Comparison of ENCODE assay signal across 8 mouse cellular contexts in genomic region chr17:37045611-37046311, GRCm38 (mm10). TPM values are rescaled to one million over a fixed set of nuclear protein-coding genes. Genes with fewer than 3 reads are reported as not detected.
A peak's percentile ranks its signal among the peaks of the same experiment; 100 is the strongest.
DNase-seq lines count a peak whose midpoint lies in the region; ATAC-seq and TF ChIP-seq lines count a peak whose summit lies in the region.

Gabbr1 (plus strand) TSS chr17:37045966.

- TF ChIP-seq EP300 in heart, adult 2 months (IDR thresholded peaks at IDR 0.05; ENCODE audit: insufficient read depth, low read depth, low read length) = no peak

- intact Hi-C loops in heart, adult 2 months (cut with DNase I) = loop anchor here (2.0 to 5.0 kb wide), 4 partner anchors 49 to 208 kb away; partner anchors contain the start of genes Trim26, Trim40, Znrd1 and Znrd1as

- peak; percentile 42; the same call in 1 of the 2 replicates for TF ChIP-seq POLR2A in heart, adult 2 months (IDR thresholded peaks at IDR 0.05; ENCODE audit: insufficient read depth, low read depth, low read length)
- TF ChIP-seq POLR2A in kidney, adult 2 months (IDR thresholded peaks at IDR 0.05; ENCODE audit: low read depth, low read length) = no peak
- peak; percentile 56; the same call in 1 of the 2 replicates for TF ChIP-seq POLR2A in limb, embryonic 14.5 days (IDR thresholded peaks at IDR 0.05; ENCODE audit: borderline replicate concordance, extremely low read depth, insufficient read depth, insufficient read length)
- no peak for TF ChIP-seq POLR2A in spleen, adult 2 months (IDR thresholded peaks at IDR 0.05; ENCODE audit: low read depth, low read length)

- peak within 1 kb of the TSS; percentile 87 for H3K4me2 ChIP-seq in embryonic facial prominence, embryonic 11.5 days (ENCODE audit: low read depth, low read length)
- H3K4me2 ChIP-seq in limb, embryonic 14.5 days (replicated peaks; ENCODE audit: low read depth, low read length, severe bottlenecking) = peak within 1 kb of the TSS; percentile 87
- H3K4me2 ChIP-seq in midbrain, embryonic 16.5 days (ENCODE audit: low read length) = peak within 1 kb of the TSS; percentile 68

- H3K79me2 ChIP-seq in heart, adult 2 months (replicated peaks; ENCODE audit: control insufficient read depth, insufficient read depth, low read length) = no peaks in the 10 kb centered on the region

- peak; percentile 85 for ATAC-seq in embryonic facial prominence, embryonic 11.5 days (replicated peaks; ENCODE audit: insufficient number of reproducible peaks, low FRiP score, low TSS enrichment, low read depth)
- ATAC-seq in limb, embryonic 14.5 days (ENCODE audit: low FRiP score, low read depth) = peak; percentile 87
- peak; percentile 76 for ATAC-seq in midbrain, embryonic 16.5 days

- peaks cover 4% of the 10 kb centered on the region; the same call in 1 of the 2 replicates for H3K4me1 ChIP-seq in embryonic facial prominence, embryonic 11.5 days (ENCODE audit: control insufficient read depth, insufficient read depth, low read length)
- H3K4me1 ChIP-seq in heart, adult 2 months (ENCODE audit: control insufficient read depth, insufficient read depth, low read length) = 0 out of 2 replicates have a peak, but pooled peaks cover 2% of the 10 kb centered on the region
- no peaks in the 10 kb centered on the region; the same call in 1 of the 2 replicates for H3K4me1 ChIP-seq in kidney, adult 2 months (ENCODE audit: control insufficient read depth, insufficient read depth, low read length)
- peaks cover 22% of the 10 kb centered on the region for H3K4me1 ChIP-seq in limb, embryonic 14.5 days (ENCODE audit: control insufficient read depth, insufficient read depth, low read length)
- H3K4me1 ChIP-seq in midbrain, embryonic 16.5 days (ENCODE audit: control insufficient read depth, insufficient read depth, low read length) = peaks cover 22% of the 10 kb centered on the region
- peaks cover 16% of the 10 kb centered on the region for H3K4me1 ChIP-seq in spleen, adult 2 months (ENCODE audit: control insufficient read depth, insufficient read depth, insufficient read length)

- H3K4me3 ChIP-seq in embryonic facial prominence, embryonic 11.5 days (ENCODE audit: low read depth, low read length) = peak within 1 kb of the TSS; percentile 88
- H3K4me3 ChIP-seq in heart, adult 2 months = peak within 1 kb of the TSS; percentile 70
- H3K4me3 ChIP-seq in kidney, adult 2 months (ENCODE audit: insufficient read depth, low read depth, low read length) = peak within 1 kb of the TSS; percentile 72
- H3K4me3 ChIP-seq in limb, embryonic 14.5 days (replicated peaks; ENCODE audit: low read length) = peak within 1 kb of the TSS; percentile 86
- H3K4me3 ChIP-seq in midbrain, embryonic 16.5 days (ENCODE audit: low read depth, low read length) = peak within 1 kb of the TSS; percentile 91
- H3K4me3 ChIP-seq in spleen, adult 2 months (ENCODE audit: extremely low read depth, insufficient read depth, insufficient read length) = peak within 1 kb of the TSS; percentile 74

- H3K36me3 ChIP-seq in embryonic facial prominence, embryonic 11.5 days (replicated peaks; ENCODE audit: control insufficient read depth, insufficient read depth, low read depth, low read length) = no peaks in the 10 kb centered on the region
- H3K36me3 ChIP-seq in heart, adult 2 months (ENCODE audit: control insufficient read depth, insufficient read depth, low read length) = no peaks in the 10 kb centered on the region
- no peaks in the 10 kb centered on the region for H3K36me3 ChIP-seq in kidney, adult 2 months (ENCODE audit: control insufficient read depth, insufficient read depth, low read length)
- H3K36me3 ChIP-seq in limb, embryonic 14.5 days (ENCODE audit: control insufficient read depth, insufficient read depth, low read length) = 0 out of 2 replicates have a peak, but pooled peaks cover 4% of the 10 kb centered on the region
- no peaks in the 10 kb centered on the region for H3K36me3 ChIP-seq in midbrain, embryonic 16.5 days (ENCODE audit: control insufficient read depth, insufficient read depth, low read length)
- H3K36me3 ChIP-seq in spleen, adult 2 months (ENCODE audit: control insufficient read depth, insufficient read depth, low read length) = no peaks in the 10 kb centered on the region

- no peaks in the 10 kb centered on the region for H3K9me3 ChIP-seq in embryonic facial prominence, embryonic 11.5 days (replicated peaks; ENCODE audit: control insufficient read depth, low read length)
- no peaks in the 10 kb centered on the region for H3K9me3 ChIP-seq in limb, embryonic 14.5 days (ENCODE audit: control insufficient read depth, low read length)
- H3K9me3 ChIP-seq in midbrain, embryonic 16.5 days (replicated peaks; ENCODE audit: control insufficient read depth, low read length, poor library complexity, severe bottlenecking) = no peaks in the 10 kb centered on the region

- H3K9ac ChIP-seq in embryonic facial prominence, embryonic 11.5 days (replicated peaks; ENCODE audit: low read length) = peak within 1 kb of the TSS; percentile 89
- H3K9ac ChIP-seq in heart, adult 2 months (ENCODE audit: low read depth, low read length) = peak within 1 kb of the TSS; percentile 89
- peak within 1 kb of the TSS; percentile 94 for H3K9ac ChIP-seq in limb, embryonic 14.5 days (ENCODE audit: low read depth, low read length, severe bottlenecking)
- peak within 1 kb of the TSS; percentile 100 for H3K9ac ChIP-seq in midbrain, embryonic 16.5 days (ENCODE audit: low read depth, low read length)

- WGBS in embryonic facial prominence, embryonic 11.5 days = 2% methylated on average over 42 of the region's 55 CpGs
- under 1% methylated on average over 53 of the region's 55 CpGs for WGBS in heart, adult 2 months
- 2% methylated on average over 52 of the region's 55 CpGs for whole genome bisulfite sequencing in kidney, adult 2 months
- WGBS in limb, embryonic 14.5 days = 1% methylated on average over 24 of the region's 55 CpGs
- WGBS in midbrain, embryonic 16.5 days = under 1% methylated on average over 48 of the region's 55 CpGs
- WGBS in spleen, adult 2 months = 2% methylated on average over 53 of the region's 55 CpGs

- DNase-seq in 3134 (ENCODE audit: extremely low read depth, insufficient read length, low spot score) = peak; percentile 84
- DNase-seq in adrenal gland, adult 8-10 months = peak; percentile 66
- DNase-seq in embryonic facial prominence, embryonic 11.5 days (ENCODE audit: low spot score) = peak; percentile 92
- peak; percentile 88 to 89 for DNase-seq in heart, adult 2 months
- DNase-seq in kidney, adult 2 months = peak; percentile 82
- DNase-seq in limb, embryonic 14.5 days (ENCODE audit: low spot score) = peak; percentile 92
- DNase-seq in spleen, adult 2 months (ENCODE audit: low read depth in 1 of 2, low spot score in 2 of 2) = peak; percentile 25 to 73

- no peaks in the 10 kb centered on the region for H3K27me3 ChIP-seq in embryonic facial prominence, embryonic 11.5 days (ENCODE audit: control insufficient read depth, insufficient read depth, low read length)
- 0 out of 2 replicates have a peak, but pooled peaks cover 2% of the 10 kb centered on the region for H3K27me3 ChIP-seq in heart, adult 2 months (ENCODE audit: control insufficient read depth, insufficient read depth, low read length)
- no peaks in the 10 kb centered on the region for H3K27me3 ChIP-seq in kidney, adult 2 months (replicated peaks; ENCODE audit: control insufficient read depth, insufficient read depth, low read length)
- no peaks in the 10 kb centered on the region for H3K27me3 ChIP-seq in limb, embryonic 14.5 days (ENCODE audit: control insufficient read depth, insufficient read depth, low read length)
- H3K27me3 ChIP-seq in midbrain, embryonic 16.5 days (ENCODE audit: control insufficient read depth, insufficient read depth, low read depth, low read length) = no peaks in the 10 kb centered on the region
- peaks cover 5% of the 10 kb centered on the region; the same call in 1 of the 2 replicates for H3K27me3 ChIP-seq in spleen, adult 2 months (ENCODE audit: control insufficient read depth, insufficient read depth, low read length)

- TF ChIP-seq CTCF in heart, adult 2 months (IDR thresholded peaks at IDR 0.05) = no peak
- TF ChIP-seq CTCF in kidney, adult 2 months (conservative IDR thresholded peaks at IDR 0.05; ENCODE audit: insufficient read depth, insufficient read length, low read depth, low read length) = no peak
- no peak for TF ChIP-seq CTCF in spleen, adult 2 months (IDR thresholded peaks at IDR 0.05; ENCODE audit: extremely low read depth, insufficient read depth, insufficient read length, insufficient replicate concordance)

- peak within 1 kb of the TSS; percentile 76 for H3K27ac ChIP-seq in embryonic facial prominence, embryonic 11.5 days (replicated peaks; ENCODE audit: low read depth, low read length)
- H3K27ac ChIP-seq in heart, adult 2 months = peak within 1 kb of the TSS; percentile 44
- H3K27ac ChIP-seq in kidney, adult 2 months (ENCODE audit: insufficient read depth, low read depth, low read length) = no peak within 1 kb of the TSS
- H3K27ac ChIP-seq in limb, embryonic 14.5 days (replicated peaks; ENCODE audit: low read depth, low read length) = peak within 1 kb of the TSS; percentile 77
- peak within 1 kb of the TSS; percentile 98 for H3K27ac ChIP-seq in midbrain, embryonic 16.5 days (ENCODE audit: low read length)
- peak within 1 kb of the TSS; percentile 7; the same call in 1 of the 2 replicates for H3K27ac ChIP-seq in spleen, adult 2 months (ENCODE audit: insufficient read depth, low read length)

RNA-seq across cellular contexts. Expression of gene Gabbr1, which starts in this region (rescaled TPM):
- 10 to 100 TPM; 25.3 to 63.8 (median 50.8) TPM for total RNA-seq in adrenal gland, adult 8-10 months (2022)
- polyA plus RNA-seq in embryonic facial prominence, embryonic 11.5 days (2014; fragmentation: Nextera tagmentation; extraction: Ambion mirVana) = 6.1 and 8.9 TPM in 2 replicates
- total RNA-seq in heart, adult 2 months (2021) = 1 to 10 TPM; 6.5 to 6.7 TPM
- polyA plus RNA-seq in heart, adult 2 months (2012; rRNA removed) = 15.5 and 17.4 TPM in 2 replicates
- 21.0 TPM in 2 replicates for polyA plus RNA-seq in kidney, adult 2 months (2012; rRNA removed)
- polyA plus RNA-seq in limb, embryonic 14.5 days (2012; rRNA removed) = 111 and 139 TPM in 2 replicates
- 8.4 and 11.1 TPM in 2 replicates for polyA plus RNA-seq in limb, embryonic 14.5 days (2014; fragmentation: Nextera tagmentation; extraction: Ambion mirVana)
- 81.7 and 94.9 TPM in 2 replicates for polyA plus RNA-seq in midbrain, embryonic 16.5 days (2015; fragmentation: Nextera tagmentation; extraction: Ambion mirVana)
- polyA plus RNA-seq in spleen, adult 2 months (2012; rRNA removed) = 28.7 and 29.7 TPM in 2 replicates

Comparison
In these comparisons a context has a peak if more than half of its experiments do, and no peak if none do; other contexts are left out.
1. POLR2A ChIP-seq: peak in heart, adult 2 months (single experiment) and limb, embryonic 14.5 days (single experiment); none in kidney, adult 2 months (single experiment) and spleen, adult 2 months (single experiment).
2. Peak in every context shown above with its lines, with median percentiles within 50 percentile points of each other: DNase-seq, ATAC-seq, H3K4me2 ChIP-seq, H3K4me3 ChIP-seq and H3K9ac ChIP-seq.